Mouse (Mus musculus) spleen, adult 2 months (tissue): ENCODE results near the gene Abcg8. TPM values are rescaled to one million over a fixed set of nuclear protein-coding genes. Genes with fewer than 3 reads are reported as not detected.
A peak's percentile ranks its signal among the peaks of the same experiment; 100 is the strongest.

Source experiments
- DNase-seq, 2 experiments: peaks; one replicate each; pipeline versions ENCODE4 v3.0.0 to v3.0.0-alpha.2; 2012 to 2021; ENCODE audit warnings: low spot score in 2 of 2, low read depth in 1 of 2
- H3K27ac ChIP-seq: fragments of 200-500 bp; 2 replicates; pipeline ENCODE4 v1.5.1; 2012; ENCODE audit warnings: low read length, inconsistent platforms; ENCODE audit not compliant: insufficient read depth
- H3K27me3 ChIP-seq: fragments of 200-500 bp; 2 replicates; pipeline ENCODE4 v1.6.1; 2012; ENCODE audit warnings: mild to moderate bottlenecking, moderate library complexity, low read length, inconsistent platforms; ENCODE audit not compliant: control insufficient read depth, insufficient read depth
- H3K36me3 ChIP-seq: fragments of 200-500 bp; 2 replicates; pipeline ENCODE4 v1.6.1; 2012; ENCODE audit warnings: mild to moderate bottlenecking, low read length, inconsistent platforms; ENCODE audit not compliant: control insufficient read depth, insufficient read depth
- H3K4me1 ChIP-seq: fragments of 200-500 bp; 2 replicates; pipeline ENCODE4 v1.6.1; 2011; ENCODE audit warnings: inconsistent platforms; ENCODE audit not compliant: control insufficient read depth, insufficient read depth, insufficient read length
- H3K4me3 ChIP-seq: fragments of 200-500 bp; 2 replicates; pipeline ENCODE4 v1.5.1; 2011; ENCODE audit warnings: mild to moderate bottlenecking, inconsistent platforms; ENCODE audit not compliant: insufficient read depth, insufficient read length; ENCODE audit errors: extremely low read depth
- CTCF ChIP-seq: fragments of 200-500 bp; IDR thresholded peaks from 2 replicates; pipeline ENCODE4 v1.5.1; 2011; ENCODE audit warnings: mild to moderate bottlenecking, inconsistent platforms; ENCODE audit not compliant: insufficient read depth, insufficient read length, insufficient replicate concordance; ENCODE audit errors: extremely low read depth
- POLR2A ChIP-seq: fragments of 200-500 bp; IDR thresholded peaks from 2 replicates; pipeline ENCODE4 v1.6.1; 2011; ENCODE audit warnings: low read depth, low read length, inconsistent platforms
- WGBS: fragments of 180-500 bp; shearing (Covaris S2); methylation state at CpG from one replicate; pipeline ENCODE4 v1.1.7; 2018; 5-methylcytosine and 5-hydroxymethylcytosine counted together
- polyA plus RNA-seq: library from polyadenylated mRNA; depleted of rRNA; stranded (reverse); fragments of >200 nt; gene quantifications from 2 replicates; pipeline ENCODE4 v1.2.3, GENCODE M21; 2012; rRNA removed

Abcg8 gene
- polyA plus RNA-seq = 0.06 TPM in 1 of 2 replicates, not detected in the other

DNA sequence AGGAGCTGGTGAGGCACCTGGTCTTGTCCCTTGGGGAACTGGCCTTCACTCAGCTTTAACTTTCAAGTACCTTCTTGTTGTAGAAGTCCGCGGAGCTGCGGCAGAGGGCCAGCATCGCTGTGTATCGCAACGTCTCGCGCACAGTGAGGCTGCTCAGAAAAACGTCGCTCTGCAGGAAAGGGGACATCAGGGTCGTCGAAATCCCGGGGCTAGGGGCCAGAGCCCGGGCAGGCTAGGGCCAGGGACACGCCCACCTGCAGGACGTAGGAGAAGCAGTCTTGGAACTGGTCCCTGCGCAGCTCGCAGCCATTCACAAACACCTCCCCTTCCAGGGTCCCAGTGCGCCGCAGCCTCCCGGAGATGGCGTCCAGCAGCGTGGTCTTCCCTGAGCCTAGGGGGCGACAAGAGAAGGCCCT, at the start of gene Abcg8:
TSS of gene Abcg8 (plus strand) at position 352 of the 416 bp plus-strand sequence.
- Histone ChIP-seq H3K36me3 (no peaks in the 10 kb centered on the region), H3K4me1 (no peaks in the 10 kb centered on the region), H3K4me3 (no peak within 1 kb of the TSS), H3K27me3 (peaks cover 4% of the 10 kb centered on the region; the same call in 1 of the 2 replicates), H3K27ac (no peak within 1 kb of the TSS)
- TF ChIP-seq POLR2A (no peak), CTCF (no peak)
- WGBS = 5% methylated on average over 24 of the region's 24 CpGs
- no peak for DNase-seq

- no peak overlapping the region for H3K27ac ChIP-seq
- H3K4me1 ChIP-seq = no peaks in the 10 kb centered on the region
- no peaks in the 10 kb centered on the region for H3K27me3 ChIP-seq
- TF ChIP-seq CTCF (no peak), POLR2A (no peak)
- H3K4me3 ChIP-seq = no peak overlapping the region
- no peaks in the 10 kb centered on the region for H3K36me3 ChIP-seq
- no peak for DNase-seq
- 68% methylated on average over 9 of the region's 9 CpGs for WGBS
Observed at GRCm38 (mm10) chr17:84626857-84627305, 49.2 kb upstream of the Abcg8 start.

DNA sequence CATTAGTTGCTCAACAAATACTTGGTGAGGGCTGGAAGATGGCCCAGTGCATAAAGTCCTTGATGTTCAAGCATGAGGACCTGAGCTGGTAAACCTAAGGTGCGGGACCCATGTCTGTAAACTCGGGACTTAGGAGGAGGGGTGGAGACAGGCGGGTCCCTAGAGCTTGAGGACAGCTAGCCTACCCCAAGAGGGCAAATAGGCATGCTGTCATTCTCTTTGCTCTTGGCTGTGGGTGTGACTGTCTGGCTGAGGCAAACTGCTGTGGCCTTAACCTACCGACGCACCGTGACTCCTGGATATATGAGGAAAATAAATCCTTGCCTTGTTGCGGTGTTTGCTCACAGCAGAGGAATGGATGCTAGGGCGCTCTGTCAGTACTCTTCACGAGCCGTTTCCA, 48.4 kb upstream of the Abcg8 start:
- TF ChIP-seq CTCF = no peak
- no peak for TF ChIP-seq POLR2A
- Histone ChIP-seq H3K4me1 (no peaks in the 10 kb centered on the region), H3K27me3 (no peaks in the 10 kb centered on the region), H3K27ac (no peak overlapping the region), H3K36me3 (no peaks in the 10 kb centered on the region), H3K4me3 (no peak overlapping the region)
- WGBS = 90% methylated on average over 10 of the region's 10 CpGs
- no peak for DNase-seq

DNA sequence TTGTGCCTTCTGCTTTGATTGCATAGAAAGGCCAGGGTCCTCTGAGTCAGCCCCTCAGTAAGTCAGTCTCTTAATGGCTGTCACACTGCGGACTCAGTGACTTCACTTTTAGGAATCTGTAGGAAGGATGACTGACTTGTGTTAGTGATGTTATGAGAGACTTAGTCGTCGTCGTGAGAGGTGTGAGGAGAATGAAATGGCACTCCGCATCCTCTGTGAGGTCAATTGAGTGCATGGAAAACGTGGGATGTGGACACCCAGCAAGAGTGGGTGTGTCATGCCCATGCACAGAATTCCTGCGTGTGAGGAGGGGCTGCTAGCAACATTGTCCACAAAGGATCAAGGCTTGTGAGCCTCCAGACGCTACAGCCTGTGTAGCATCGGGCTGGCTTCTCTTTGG, 47.5 kb upstream of the Abcg8 start:
- Histone ChIP-seq H3K4me1 (peaks cover 4% of the 10 kb centered on the region), H3K27ac (no peak overlapping the region), H3K4me3 (no peak overlapping the region), H3K27me3 (no peaks in the 10 kb centered on the region), H3K36me3 (no peaks in the 10 kb centered on the region)
- no peak for DNase-seq
- no peak for TF ChIP-seq POLR2A
- TF ChIP-seq CTCF = no peak
- WGBS = 88% methylated on average over 9 of the region's 9 CpGs

GRCm38 (mm10) chr17:84631836-84632235, 44.3 kb upstream of the Abcg8 start:
- Histone ChIP-seq H3K27me3 (no peaks in the 10 kb centered on the region), H3K36me3 (no peaks in the 10 kb centered on the region), H3K4me1 (peaks cover 4% of the 10 kb centered on the region), H3K4me3 (no peak overlapping the region), H3K27ac (no peak overlapping the region)
- WGBS = 47% methylated on average over 6 of the region's 6 CpGs
- TF ChIP-seq CTCF = no peak
- no peak for TF ChIP-seq POLR2A
- DNase-seq = no peak

DNA sequence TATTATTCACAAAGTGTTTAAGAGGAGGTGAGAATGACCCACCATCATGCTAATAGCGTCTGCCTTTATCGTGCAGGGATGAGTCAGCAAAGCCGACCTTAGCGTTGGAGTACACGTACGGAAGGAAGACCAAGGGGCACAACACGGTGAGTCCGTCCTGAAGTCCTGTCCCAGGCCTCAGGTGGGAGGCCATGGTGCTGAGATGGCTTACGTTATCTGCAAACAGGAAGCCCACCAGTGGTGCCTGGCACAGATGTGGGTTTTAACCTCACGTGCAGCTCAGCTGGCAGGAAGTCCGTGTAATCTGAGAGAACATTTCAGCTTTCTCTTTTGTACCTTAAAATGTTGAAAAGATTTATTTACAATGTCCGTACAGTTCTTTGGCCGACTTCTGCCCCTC, 42.7 kb upstream of the Abcg8 start:
- 11% methylated on average over 13 of the region's 13 CpGs for WGBS
- TF ChIP-seq CTCF (no peak), POLR2A (no peak)
- Histone ChIP-seq H3K4me1 (peaks cover 4% of the 10 kb centered on the region), H3K27ac (peak overlapping the region; percentile 52; the same call in 1 of the 2 replicates), H3K36me3 (no peaks in the 10 kb centered on the region), H3K4me3 (peak overlapping the region; percentile 22; the same call in 1 of the 2 replicates), H3K27me3 (no peaks in the 10 kb centered on the region)
- peak; percentile 18 to 53 for DNase-seq

DNA sequence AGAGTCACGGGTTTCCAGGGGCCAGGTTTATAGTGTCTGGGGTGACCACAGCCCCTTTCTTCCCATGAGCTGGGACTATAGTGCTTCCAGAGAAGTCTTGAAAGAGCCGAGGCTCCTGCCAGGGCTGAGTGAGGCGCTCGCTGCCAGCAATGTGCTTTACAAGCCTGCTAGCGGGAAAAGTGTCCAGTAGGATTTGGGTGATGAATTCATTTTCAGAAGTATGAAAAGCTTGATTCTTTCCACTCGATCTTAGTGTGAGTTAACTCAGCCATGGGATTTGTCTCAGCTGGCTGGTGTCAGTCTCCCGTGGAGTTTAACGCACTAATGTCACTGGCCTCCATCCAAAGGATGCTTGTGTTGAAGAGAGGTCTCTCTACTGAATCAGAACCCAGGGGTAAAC, 39.8 kb upstream of the Abcg8 start:
- TF ChIP-seq CTCF (no peak), POLR2A (no peak)
- DNase-seq = no peak
- Histone ChIP-seq H3K4me1 (peaks cover 4% of the 10 kb centered on the region), H3K27me3 (no peaks in the 10 kb centered on the region), H3K36me3 (no peaks in the 10 kb centered on the region), H3K4me3 (no peak overlapping the region), H3K27ac (no peak overlapping the region)
- WGBS = 82% methylated on average over 8 of the region's 8 CpGs
